Mouse (Mus musculus) heart, postnatal 0 days (tissue): ENCODE measurements around the gene Bcas1.

Experiments
- CTCF ChIP-seq: IDR thresholded peaks from 2 replicates; pipeline ENCODE4 v1.5.1; 2016; ENCODE audit warnings: antibody characterized with exemption, control low read depth, low read depth
- EP300 ChIP-seq: IDR thresholded peaks from 2 replicates; pipeline ENCODE4 v1.6.1; 2016; ENCODE audit warnings: antibody characterized with exemption, low read depth

- no peak for TF ChIP-seq EP300
- no peak for TF ChIP-seq CTCF
These were observed 42.1 kb downstream of the Bcas1 start for GRCm38 (mm10) chr2:170385556-170385955.
